Mouse (Mus musculus) liver, postnatal 0 days (tissue): ENCODE results near the gene Dusp27. TPM values are rescaled to one million over a fixed set of nuclear protein-coding genes. Genes with fewer than 3 reads are reported as not detected.
"Not testable (repeated sequence)": the region's sequence is repeated elsewhere in the genome, so short reads cannot be mapped to it uniquely, and the experiment has no call there.

Experiments used
- ATAC-seq: fragments of 200-750 bp; cut with Nextera tagmentation; 2 replicates; pipeline ENCODE4 v1.8.0; 2017; ENCODE audit warnings: mild to moderate bottlenecking, moderate library complexity
- DNase-seq: peaks from one replicate; pipeline ENCODE4 v3.0.0-alpha.2; 2016
- H3K27ac ChIP-seq: fragments of 300-500 bp; sonication (generic); 2 replicates; pipeline ENCODE4 v1.5.1; 2014; ENCODE audit warnings: antibody characterized with exemption, moderate library complexity, mild to moderate bottlenecking, low read depth
- H3K27me3 ChIP-seq: fragments of 300-500 bp; sonication (generic); 2 replicates; pipeline ENCODE4 v1.6.1; 2014; ENCODE audit warnings: low read length, control low read depth, mixed read lengths; ENCODE audit not compliant: insufficient read depth
- H3K36me3 ChIP-seq: fragments of 300-500 bp; sonication (generic); replicated peaks from 2 replicates; pipeline ENCODE4 v1.6.1; 2014; ENCODE audit warnings: mild to moderate bottlenecking, control low read depth, low read length, moderate library complexity, mixed read lengths; ENCODE audit not compliant: insufficient read depth
- H3K4me1 ChIP-seq: fragments of 300-500 bp; sonication (generic); 2 replicates; pipeline ENCODE4 v1.6.1; 2014; ENCODE audit warnings: antibody characterized with exemption, mild to moderate bottlenecking, control low read depth; ENCODE audit not compliant: insufficient read depth
- H3K4me2 ChIP-seq: fragments of 300-500 bp; sonication (generic); 2 replicates; pipeline ENCODE4 v1.6.1; 2014; ENCODE audit warnings: low read depth, mild to moderate bottlenecking, low read length, moderate library complexity, mixed read lengths
- H3K4me3 ChIP-seq: fragments of 300-500 bp; sonication (generic); 2 replicates; pipeline ENCODE4 v1.5.1; 2014; ENCODE audit warnings: low read depth, low read length
- H3K9ac ChIP-seq: fragments of 300-500 bp; sonication (generic); replicated peaks from 2 replicates; pipeline ENCODE4 v1.6.1; 2014; ENCODE audit warnings: mild to moderate bottlenecking, moderate library complexity
- H3K9me3 ChIP-seq: fragments of 300-500 bp; sonication (generic); 2 replicates; pipeline ENCODE4 v1.6.1; 2016; ENCODE audit warnings: mild to moderate bottlenecking, control low read depth, low read length, mixed read lengths
- CTCF ChIP-seq: sonication (generic); IDR thresholded peaks from 2 replicates; pipeline ENCODE4 v1.5.1; 2016; ENCODE audit warnings: antibody characterized with exemption, low read depth
- EP300 ChIP-seq: IDR thresholded peaks from 2 replicates; pipeline ENCODE4 v1.6.1; 2016; ENCODE audit warnings: antibody characterized with exemption, low read depth, mild to moderate bottlenecking
- WGBS: fragments of 180-500 bp; shearing (Covaris S2); extraction: QIAGEN DNeasy Blood & Tissue Kit; methylation state at CpG from one replicate; pipeline ENCODE4 v1.1.7; 2014; ENCODE audit not compliant: insufficient replicate concordance; 5-methylcytosine and 5-hydroxymethylcytosine counted together
- polyA plus RNA-seq: library from polyadenylated mRNA; unstranded; fragments of >200 nt; fragmentation: Nextera tagmentation; extraction: Ambion mirVana; gene quantifications from 2 replicates; pipeline ENCODE4 v1.2.1, GENCODE M21; 2015

The Dusp27 gene
- polyA plus RNA-seq, 1 experiment from 2014 or later: 0.04 TPM

DNA sequence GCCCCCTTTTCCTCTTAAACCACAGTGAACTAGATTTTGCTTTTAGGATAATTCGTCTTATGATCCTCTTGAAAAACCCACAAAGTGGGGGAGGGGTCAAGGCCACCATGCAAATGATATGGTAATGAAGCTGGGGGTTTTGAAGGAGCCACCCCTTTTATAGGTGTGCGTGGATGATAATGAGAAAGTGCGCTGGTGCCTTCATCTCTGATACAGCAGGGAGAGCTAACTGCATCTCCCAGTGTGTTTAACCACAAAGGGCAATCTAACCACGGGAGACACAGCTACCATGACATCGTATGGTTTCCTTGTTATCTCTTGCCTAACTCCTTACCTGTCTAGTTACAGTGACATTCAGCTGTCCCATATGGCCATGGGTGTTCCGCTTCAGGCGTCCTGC lies 22.3 kb upstream of the Dusp27 start:
- no peak overlapping the region for H3K27ac ChIP-seq
- ATAC-seq: no peak
- H3K9me3 ChIP-seq: no peaks in the 10 kb centered on the region
- 50% methylated on average over 7 of the region's 7 CpGs for WGBS
- no peaks in the 10 kb centered on the region for H3K36me3 ChIP-seq
- no peak overlapping the region for H3K4me2 ChIP-seq
- peaks cover 6% of the 10 kb centered on the region; the same call in 1 of the 2 replicates for H3K27me3 ChIP-seq
- H3K4me1 ChIP-seq: peaks cover 2% of the 10 kb centered on the region; the same call in 1 of the 2 replicates
- no peak overlapping the region for H3K4me3 ChIP-seq
- TF ChIP-seq EP300: no peak
- no peak for TF ChIP-seq CTCF
- DNase-seq: no peak
- no peak overlapping the region for H3K9ac ChIP-seq

DNA sequence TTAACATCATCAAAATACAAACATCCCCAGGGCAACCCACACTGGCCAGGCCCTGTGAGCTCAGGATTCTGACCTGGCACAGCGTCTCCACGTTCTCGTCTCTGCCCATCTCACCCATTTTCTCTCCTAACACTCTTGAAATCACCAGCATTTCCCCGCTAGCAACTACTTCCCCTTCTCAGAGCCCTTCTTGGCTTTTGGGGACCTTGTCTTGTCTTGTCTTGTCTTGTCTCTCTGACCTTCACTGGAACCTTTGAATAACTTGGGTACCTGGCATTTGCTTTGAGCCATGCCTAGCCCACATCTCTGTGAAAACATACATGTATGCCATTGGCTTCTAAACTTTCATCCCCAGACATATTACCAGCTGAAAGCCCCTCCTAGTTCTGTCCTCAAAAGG lies 21.7 kb upstream of the Dusp27 start:
- H3K9ac ChIP-seq: no peak overlapping the region
- H3K4me2 ChIP-seq: no peak overlapping the region
- H3K4me1 ChIP-seq: peaks cover 2% of the 10 kb centered on the region; the same call in 1 of the 2 replicates
- no peaks in the 10 kb centered on the region for H3K36me3 ChIP-seq
- peaks cover 2% of the 10 kb centered on the region; the same call in 1 of the 2 replicates for H3K27me3 ChIP-seq
- WGBS: 43% methylated on average over 4 of the region's 4 CpGs
- H3K9me3 ChIP-seq: no peaks in the 10 kb centered on the region
- TF ChIP-seq EP300 (no peak), CTCF (no peak)
- ATAC-seq (no peak), DNase-seq (no peak)
- no peak overlapping the region for H3K4me3 ChIP-seq
- no peak overlapping the region for H3K27ac ChIP-seq

DNA sequence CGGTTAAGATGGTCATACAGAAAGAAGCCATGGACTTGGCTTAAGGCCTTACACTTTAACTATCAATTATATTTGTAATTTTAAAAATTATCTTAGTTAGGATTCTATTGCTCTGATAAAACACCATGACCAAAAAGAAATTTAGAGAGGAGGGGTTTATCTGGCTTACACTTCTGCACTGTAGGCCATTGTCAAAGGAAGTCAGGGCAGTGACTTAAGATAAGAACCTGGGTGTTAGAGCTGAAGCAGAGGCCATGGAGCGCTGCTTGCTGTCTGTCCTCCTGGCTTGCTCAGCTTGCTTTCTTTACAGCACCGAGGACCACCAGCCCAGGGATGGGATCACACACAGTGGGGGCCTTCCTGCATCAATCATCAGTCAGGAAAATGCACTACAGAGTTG lies 19.9 kb upstream of the Dusp27 start:
- Histone ChIP-seq H3K27ac (no peak overlapping the region), H3K9ac (no peak overlapping the region), H3K36me3 (no peaks in the 10 kb centered on the region), H3K4me1 (no peaks in the 10 kb centered on the region), H3K27me3 (no peaks in the 10 kb centered on the region), H3K4me3 (no peak overlapping the region), H3K4me2 (no peak overlapping the region), H3K9me3 (no peaks in the 10 kb centered on the region)
- 42% methylated on average over 3 of the region's 3 CpGs for WGBS
- DNase-seq: no peak
- TF ChIP-seq CTCF (no peak), EP300 (no peak)
- no peak for ATAC-seq

DNA sequence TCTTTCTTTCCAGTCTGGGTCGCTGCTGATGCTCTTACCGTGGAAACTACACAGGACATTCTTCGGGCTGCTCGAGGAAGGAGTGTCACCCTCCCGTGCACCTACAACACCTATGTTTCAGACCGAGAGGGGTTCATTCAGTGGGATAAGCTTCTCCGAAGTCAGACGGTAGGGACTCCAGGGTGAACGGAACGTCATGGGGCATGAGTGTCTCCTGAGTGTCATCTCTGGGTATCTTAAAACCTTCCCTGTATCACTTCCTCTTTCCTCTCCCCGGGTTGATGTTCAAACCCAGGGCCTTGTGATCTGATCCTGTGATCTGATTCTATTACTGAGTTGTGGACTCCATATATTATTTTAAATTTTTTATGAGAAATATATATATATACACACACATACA lies 18.9 kb upstream of the Dusp27 start:
- no peaks in the 10 kb centered on the region for H3K9me3 ChIP-seq
- no peak for TF ChIP-seq EP300
- TF ChIP-seq CTCF: no peak
- 65% methylated on average over 11 of the region's 11 CpGs for WGBS
- H3K27ac ChIP-seq: no peak overlapping the region
- no peak overlapping the region for H3K4me2 ChIP-seq
- H3K27me3 ChIP-seq: no peaks in the 10 kb centered on the region
- DNase-seq (no peak), ATAC-seq (no peak)
- no peak overlapping the region for H3K9ac ChIP-seq
- no peak overlapping the region for H3K4me3 ChIP-seq
- H3K36me3 ChIP-seq: no peaks in the 10 kb centered on the region
- H3K4me1 ChIP-seq: no peaks in the 10 kb centered on the region

DNA sequence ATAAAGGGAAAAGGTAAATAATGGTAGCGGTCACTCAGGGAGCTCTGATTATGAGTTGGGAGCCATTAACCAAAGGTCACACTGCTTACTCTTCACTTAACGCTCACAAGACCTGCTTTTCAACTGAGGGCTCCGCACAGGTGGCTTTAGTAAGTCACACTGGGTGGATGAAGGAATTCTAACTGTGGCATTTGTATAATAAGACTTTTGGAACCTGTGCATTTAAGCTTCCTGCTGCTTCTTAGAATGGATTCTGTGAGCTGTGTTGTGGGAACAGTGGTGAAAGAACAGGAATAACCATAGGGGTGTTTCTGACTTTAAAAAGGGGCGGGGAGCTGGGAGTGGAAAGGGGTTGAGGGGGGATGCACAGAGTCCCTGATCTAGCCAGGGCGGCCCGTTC lies 14.6 kb upstream of the Dusp27 start:
- 69% methylated on average over 6 of the region's 6 CpGs for WGBS
- peaks cover 12% of the 10 kb centered on the region for H3K4me1 ChIP-seq
- DNase-seq: no peak
- no peak for TF ChIP-seq CTCF
- no peak for TF ChIP-seq EP300
- H3K4me2 ChIP-seq: no peak overlapping the region
- H3K36me3 ChIP-seq: no peaks in the 10 kb centered on the region
- no peak for ATAC-seq
- H3K27me3 ChIP-seq: no peaks in the 10 kb centered on the region
- H3K9me3 ChIP-seq: no peaks in the 10 kb centered on the region
- H3K4me3 ChIP-seq: no peak overlapping the region
- H3K9ac ChIP-seq: no peak overlapping the region
- H3K27ac ChIP-seq: no peak overlapping the region

DNA sequence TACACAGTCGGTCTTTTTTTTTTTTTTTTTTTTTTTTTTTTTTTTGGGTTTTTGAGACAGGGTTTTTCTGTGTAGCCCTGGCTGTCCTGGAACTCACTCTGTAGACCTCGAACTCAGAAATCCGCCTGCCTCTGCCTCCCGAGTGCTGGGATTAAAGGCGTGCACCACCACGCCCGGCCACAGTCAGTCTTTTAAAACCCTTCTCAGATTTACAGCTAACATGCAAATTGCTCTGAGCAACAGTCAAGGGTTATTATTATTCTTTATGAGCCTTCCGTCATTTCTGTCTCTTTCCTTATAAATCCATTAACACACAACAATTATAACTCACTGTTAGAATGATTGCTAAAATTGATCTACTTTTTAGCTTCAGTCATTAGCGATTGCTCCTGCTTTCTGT lies 14.1 kb upstream of the Dusp27 start:
- not testable (repeated sequence) for H3K27ac ChIP-seq, H3K9ac ChIP-seq, H3K27me3 ChIP-seq, H3K9me3 ChIP-seq, H3K36me3 ChIP-seq, ATAC-seq, DNase-seq, H3K4me3 ChIP-seq, H3K4me2 ChIP-seq
- H3K4me1 ChIP-seq: peaks cover 14% of the 10 kb centered on the region
- WGBS: 84% methylated on average over 9 of the region's 9 CpGs

DNA sequence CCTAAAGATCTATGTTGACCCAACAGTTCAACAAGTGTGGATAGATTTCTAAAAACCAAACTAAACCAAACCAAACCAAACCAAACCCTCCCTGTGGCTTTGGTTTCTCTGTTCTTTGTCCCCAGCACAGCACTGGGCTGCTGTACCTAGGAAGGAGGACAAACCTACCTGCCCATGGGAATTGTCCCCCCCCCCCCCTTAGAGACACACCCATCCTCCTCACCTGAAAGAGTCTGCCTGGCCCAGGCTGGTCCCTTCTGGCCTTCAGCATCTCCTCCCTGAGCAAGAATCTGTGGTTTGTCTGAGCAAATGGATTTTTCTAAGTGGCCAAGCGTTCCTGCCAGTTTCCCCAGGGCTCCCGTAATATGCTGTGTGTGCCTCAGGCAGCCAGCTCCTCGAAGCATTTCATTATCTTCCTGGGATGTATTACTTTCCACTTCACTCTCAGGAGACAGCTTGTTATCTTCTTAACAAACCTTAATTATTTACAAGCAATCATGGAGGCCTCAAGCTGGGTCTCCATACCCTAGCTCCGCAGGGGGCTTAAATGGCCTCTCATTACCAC lies 12.0 kb upstream of the Dusp27 start:
- Histone ChIP-seq H3K9me3 (no peaks in the 10 kb centered on the region), H3K9ac (no peak overlapping the region), H3K27ac (no peak overlapping the region), H3K27me3 (no peaks in the 10 kb centered on the region), H3K4me2 (no peak overlapping the region), H3K36me3 (no peaks in the 10 kb centered on the region), H3K4me3 (no peak overlapping the region), H3K4me1 (peaks cover 14% of the 10 kb centered on the region)
- no peak for DNase-seq
- TF ChIP-seq CTCF: no peak
- no peak for TF ChIP-seq EP300
- no peak for ATAC-seq
- 72% methylated on average over 4 of the region's 4 CpGs for WGBS
